Mouse (Mus musculus): ENCODE measurements around the gene Casr. TPM values are rescaled to one million over a fixed set of nuclear protein-coding genes. Genes with fewer than 3 reads are reported as not detected.

Casr gene
- not detected for total RNA-seq (2021)
- polyA plus RNA-seq (2012; rRNA removed): not detected in 2 replicates
- long read RNA-seq: 0 reads

GRCm38 (mm10) chr16:36561386-36562338 is at the start of gene Casr:
Gene Casr, minus strand, starts transcription at chr16:36562141.
- DNase-seq: no peak

GRCm38 (mm10) chr16:36602632-36603031 is 40.7 kb upstream of the Casr start:
- no peak for DNase-seq

GRCm38 (mm10) chr16:36598265-36598664 is 36.3 kb upstream of the Casr start:
- DNase-seq: no peak

GRCm38 (mm10) chr16:36596671-36597410 is 34.9 kb upstream of the Casr start:
- DNase-seq: no peak

- no peak for DNase-seq
Observed at GRCm38 (mm10) chr16:36589898-36590297, 28.0 kb upstream of the Casr start.

- no peak for DNase-seq
Observed at GRCm38 (mm10) chr16:36587971-36588370, 26.0 kb upstream of the Casr start.

GRCm38 (mm10) chr16:36582073-36582472 is 20.1 kb upstream of the Casr start:
- DNase-seq: no peak

- peak; percentile 15 for DNase-seq
Observed at GRCm38 (mm10) chr16:36571942-36572341, 10.0 kb upstream of the Casr start.

GRCm38 (mm10) chr16:36559573-36559972 is 2.4 kb downstream of the Casr start:
- DNase-seq: no peak

GRCm38 (mm10) chr16:36555672-36556165 is 6.2 kb downstream of the Casr start:
- no peak for DNase-seq

GRCm38 (mm10) chr16:36553624-36554023 is 8.3 kb downstream of the Casr start:
- DNase-seq: no peak

- DNase-seq: no peak
Observed at GRCm38 (mm10) chr16:36545333-36545732, 16.6 kb downstream of the Casr start.

- DNase-seq: no peak
Observed at GRCm38 (mm10) chr16:36543091-36543490, 18.9 kb downstream of the Casr start.

- DNase-seq: no peak
Observed at GRCm38 (mm10) chr16:36540834-36541233, 21.1 kb downstream of the Casr start.

GRCm38 (mm10) chr16:36532981-36533687 is 28.8 kb downstream of the Casr start:
- no peak for DNase-seq

- no peak for DNase-seq
Observed at GRCm38 (mm10) chr16:36532046-36532445, 29.9 kb downstream of the Casr start.

- DNase-seq: no peak
Observed at GRCm38 (mm10) chr16:36531630-36532029, 30.3 kb downstream of the Casr start.

- DNase-seq: no peak
Observed at GRCm38 (mm10) chr16:36530566-36531552, 31.1 kb downstream of the Casr start.

GRCm38 (mm10) chr16:36528822-36529221 is 33.1 kb downstream of the Casr start:
- DNase-seq: no peak

GRCm38 (mm10) chr16:36526596-36527282 is 35.2 kb downstream of the Casr start:
- no peak for DNase-seq

Data from adrenal gland, adult 2 months (tissue).